Mouse (Mus musculus): ENCODE results near the gene Fndc11. TPM values are rescaled to one million over a fixed set of nuclear protein-coding genes. Genes with fewer than 3 reads are reported as not detected.
A peak's percentile ranks its signal among the peaks of the same experiment; 100 is the strongest.

Gene Fndc11
- total and polyA plus RNA-seq, 3 experiments = 0.59 TPM; not detected in 2

GRCm38 (mm10) chr2:181237251-181238014, 17.6 kb downstream of the Fndc11 start:
- H3K79me2 ChIP-seq (replicated peaks; ENCODE audit: control insufficient read depth, extremely low read depth, insufficient read depth, poor library complexity, severe bottlenecking) = peaks cover 8% of the 10 kb centered on the region
- dilution Hi-C loops (cut with MboI; ENCODE audit: extremely low pct_ligation_motif_present, extremely low pct_unique_long_range_greater_than_20kb, low sequenced_read_pairs) (no loop called here), in situ Hi-C loops (cut with MboI; ENCODE audit: low pct_ligation_motif_present, low pct_unique_long_range_greater_than_20kb, low sequenced_read_pairs) (no loop called here)
- H3K27ac ChIP-seq (ENCODE audit: insufficient read depth, low read depth) = no peak overlapping the region
- H3K36me3 ChIP-seq (replicated peaks in 1 of 2; ENCODE audit: control insufficient read depth in 1 of 2, insufficient read depth in 1 of 2, low read length in 1 of 2) = peaks cover 72 to 82% of the 10 kb centered on the region in 2 experiments
- H3K9me3 ChIP-seq (replicated peaks; ENCODE audit: low read length) = no peaks in the 10 kb centered on the region
- TF ChIP-seq MYC (IDR thresholded peaks at IDR 0.05; ENCODE audit: low read depth, low read length) (no peak), BHLHE40 (IDR thresholded peaks at IDR 0.05; ENCODE audit: low read depth, low read length) (no peak), USF1 (IDR thresholded peaks at IDR 0.05; ENCODE audit: low read depth, low read length) (no peak), ZMIZ1 (IDR thresholded peaks at IDR 0.05; ENCODE audit: low read depth, low read length) (no peak)
- no peak overlapping the region for H3K9ac ChIP-seq (ENCODE audit: insufficient read depth, low read depth)
- H3K4me1 ChIP-seq (ENCODE audit: control insufficient read depth in 1 of 2, insufficient read depth in 2 of 2) = peaks cover 30 to 46% of the 10 kb centered on the region in 2 experiments
- H3K4me2 ChIP-seq (ENCODE audit: insufficient read depth, low read depth, poor library complexity, severe bottlenecking) = no peak overlapping the region
- no peak overlapping the region for H3K4me3 ChIP-seq (replicated peaks in 1 of 3; ENCODE audit: low read depth in 2 of 3, low read length in 2 of 3, poor library complexity in 1 of 3)
- no peak for DNase-seq (ENCODE audit: extremely low read depth)
- H3K27me3 ChIP-seq (replicated peaks) = no peaks in the 10 kb centered on the region

- H3K36me3 ChIP-seq (replicated peaks in 1 of 2; ENCODE audit: control insufficient read depth in 1 of 2, insufficient read depth in 1 of 2, low read length in 1 of 2) = peaks cover 65 to 75% of the 10 kb centered on the region in 2 experiments
- dilution Hi-C loops (cut with MboI; ENCODE audit: extremely low pct_ligation_motif_present, extremely low pct_unique_long_range_greater_than_20kb, low sequenced_read_pairs) = no loop called here
- TF ChIP-seq JUND (conservative IDR thresholded peaks at IDR 0.05; ENCODE audit: low read depth, low read length) = no peak
Measured at GRCm38 (mm10) chr2:181238091-181238610, 18.3 kb downstream of the Fndc11 start.

GRCm38 (mm10) chr2:181238861-181239260, 19.0 kb downstream of the Fndc11 start:
- Histone ChIP-seq H3K36me3 (replicated peaks in 1 of 2; ENCODE audit: control insufficient read depth in 1 of 2, insufficient read depth in 1 of 2, low read length in 1 of 2) (peaks cover 57 to 68% of the 10 kb centered on the region in 2 experiments), H3K4me3 (replicated peaks in 1 of 3; ENCODE audit: low read depth in 2 of 3, low read length in 2 of 3, poor library complexity in 1 of 3) (peak overlapping the region in 2 of 3 experiments; percentile 20 to 42), H3K27me3 (replicated peaks) (no peaks in the 10 kb centered on the region), H3K79me2 (replicated peaks; ENCODE audit: control insufficient read depth, extremely low read depth, insufficient read depth, poor library complexity, severe bottlenecking) (peaks cover 8% of the 10 kb centered on the region), H3K4me2 (ENCODE audit: insufficient read depth, low read depth, poor library complexity, severe bottlenecking) (peak overlapping the region; percentile 92), H3K9me3 (replicated peaks; ENCODE audit: low read length) (no peaks in the 10 kb centered on the region), H3K4me1 (ENCODE audit: control insufficient read depth in 1 of 2, insufficient read depth in 2 of 2) (peaks cover 35 to 59% of the 10 kb centered on the region in 2 experiments), H3K27ac (ENCODE audit: insufficient read depth, low read depth) (peak overlapping the region; percentile 26; the same call in 1 of the 2 replicates), H3K9ac (ENCODE audit: insufficient read depth, low read depth) (peak overlapping the region; percentile 43)
- TF ChIP-seq ZNF384 (IDR thresholded peaks at IDR 0.05; ENCODE audit: low read depth, low read length) = peak; percentile 84
- TF ChIP-seq SMC3 (IDR thresholded peaks at IDR 0.05; ENCODE audit: low read depth, low read length) = no peak
- TF ChIP-seq BHLHE40 (IDR thresholded peaks at IDR 0.05; ENCODE audit: low read depth, low read length) = peak; percentile 43; the same call in 1 of the 2 replicates
- TF ChIP-seq ETS1 (conservative IDR thresholded peaks at IDR 0.05; ENCODE audit: low read depth, low read length) = 0 out of 2 replicates have a peak, but pooled peaks have one; percentile 21
- in situ Hi-C loops (cut with MboI; ENCODE audit: low pct_ligation_motif_present, low pct_unique_long_range_greater_than_20kb, low sequenced_read_pairs) = no loop called here
- peak; percentile 27 for DNase-seq (ENCODE audit: extremely low read depth)
- dilution Hi-C loops (cut with MboI; ENCODE audit: extremely low pct_ligation_motif_present, extremely low pct_unique_long_range_greater_than_20kb, low sequenced_read_pairs) = no loop called here

More at GRCm38 (mm10) chr2:181238091-181238610, 18.3 kb downstream of the Fndc11 start:
- H3K27me3 ChIP-seq (replicated peaks) = no peaks in the 10 kb centered on the region
- H3K4me1 ChIP-seq (ENCODE audit: control insufficient read depth in 1 of 2, insufficient read depth in 2 of 2) = peaks cover 34 to 54% of the 10 kb centered on the region in 2 experiments
- no peaks in the 10 kb centered on the region for H3K9me3 ChIP-seq (replicated peaks; ENCODE audit: low read length)
- peaks cover 8% of the 10 kb centered on the region for H3K79me2 ChIP-seq (replicated peaks; ENCODE audit: control insufficient read depth, extremely low read depth, insufficient read depth, poor library complexity, severe bottlenecking)
- no peak overlapping the region for H3K4me3 ChIP-seq (replicated peaks in 1 of 3; ENCODE audit: low read depth in 2 of 3, low read length in 2 of 3, poor library complexity in 1 of 3)
- peak overlapping the region; percentile 7; the same call in 1 of the 2 replicates for H3K4me2 ChIP-seq (ENCODE audit: insufficient read depth, low read depth, poor library complexity, severe bottlenecking)
- in situ Hi-C loops (cut with MboI; ENCODE audit: low pct_ligation_motif_present, low pct_unique_long_range_greater_than_20kb, low sequenced_read_pairs) = no loop called here
- DNase-seq (ENCODE audit: extremely low read depth) = no peak
- no peak overlapping the region for H3K9ac ChIP-seq (ENCODE audit: insufficient read depth, low read depth)
- peak overlapping the region; percentile 29; the same call in 1 of the 2 replicates for H3K27ac ChIP-seq (ENCODE audit: insufficient read depth, low read depth)
